Mouse (Mus musculus) liver, postnatal 0 days (tissue): Measurements from ENCODE around the gene Ssc4d.

Source experiments
- CTCF ChIP-seq: sonication (generic); IDR thresholded peaks from 2 replicates; pipeline ENCODE4 v1.5.1; 2016; ENCODE audit warnings: antibody characterized with exemption, low read depth
- EP300 ChIP-seq: IDR thresholded peaks from 2 replicates; pipeline ENCODE4 v1.6.1; 2016; ENCODE audit warnings: antibody characterized with exemption, low read depth, mild to moderate bottlenecking

GRCm38 (mm10) chr5:135951660-135952059 is 22.7 kb downstream of the Ssc4d start:
- TF ChIP-seq CTCF (no peak), EP300 (no peak)
